Mouse (Mus musculus) adipocyte (in vitro differentiated cells): ENCODE data around the gene Csdc2.

Source experiments
- DNase-seq: peaks from one replicate; pipeline ENCODE4 v3.0.0-alpha.2; 2016; ENCODE audit warnings: low spot score

Csdc2 gene

GRCm38 (mm10) chr15:81925760-81926445, 10.7 kb upstream of the Csdc2 start, which contains the start of gene Polr3h:
Gene Polr3h, minus strand, starts transcription at chr15:81926240.
- peak; percentile 99 for DNase-seq

GRCm38 (mm10) chr15:81926446-81926822, 10.1 kb upstream of the Csdc2 start:
- DNase-seq = no peak

GRCm38 (mm10) chr15:81927741-81928140, 8.8 kb upstream of the Csdc2 start:
- peak; percentile 76 for DNase-seq

DNA sequence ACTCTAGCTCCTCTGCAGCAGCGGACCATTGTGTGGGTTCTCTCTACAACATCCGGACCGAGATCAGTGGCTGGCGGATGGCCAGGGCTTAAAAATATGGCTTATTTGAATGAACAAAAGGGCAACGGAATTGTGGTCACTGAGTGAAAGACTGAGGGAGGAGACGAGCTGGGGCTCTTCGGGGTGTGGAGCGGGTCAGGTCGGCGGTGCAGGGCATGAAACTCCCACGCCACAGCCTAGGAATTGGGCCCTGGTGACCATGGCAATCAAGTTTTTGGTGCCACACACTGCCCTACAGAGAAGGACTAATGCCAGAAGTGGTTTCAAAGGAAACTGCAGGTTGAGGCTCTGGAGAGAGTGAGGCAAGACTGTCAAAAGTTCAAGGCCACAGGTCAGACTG, 8.3 kb upstream of the Csdc2 start:
- DNase-seq = peak; percentile 55

DNA sequence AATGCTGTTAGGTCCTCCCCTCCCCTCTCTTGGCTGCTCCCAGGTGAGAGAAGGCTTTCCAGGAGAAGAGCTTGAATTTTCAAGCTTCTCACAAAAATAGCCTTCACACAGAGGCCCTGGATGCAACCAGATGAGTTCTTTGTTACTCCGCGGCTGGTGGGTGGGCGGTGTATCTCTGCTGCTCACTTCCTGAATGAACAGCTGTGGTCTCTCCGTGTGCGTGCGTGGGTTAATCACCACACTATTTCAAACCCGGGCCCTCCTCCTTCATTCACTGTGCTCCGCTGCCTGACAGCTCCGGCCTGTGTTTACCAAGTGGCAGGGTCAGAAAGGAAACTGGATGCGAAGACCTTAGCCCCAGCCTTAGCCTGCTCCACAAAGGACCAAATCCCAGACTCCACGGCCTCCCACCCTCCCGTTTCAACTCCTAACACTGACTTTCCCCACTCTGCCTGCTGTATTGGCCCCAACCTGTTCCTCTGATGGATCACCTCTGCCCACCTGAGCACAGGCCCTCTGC, 3.5 kb upstream of the Csdc2 start:
- DNase-seq = no peak

DNA sequence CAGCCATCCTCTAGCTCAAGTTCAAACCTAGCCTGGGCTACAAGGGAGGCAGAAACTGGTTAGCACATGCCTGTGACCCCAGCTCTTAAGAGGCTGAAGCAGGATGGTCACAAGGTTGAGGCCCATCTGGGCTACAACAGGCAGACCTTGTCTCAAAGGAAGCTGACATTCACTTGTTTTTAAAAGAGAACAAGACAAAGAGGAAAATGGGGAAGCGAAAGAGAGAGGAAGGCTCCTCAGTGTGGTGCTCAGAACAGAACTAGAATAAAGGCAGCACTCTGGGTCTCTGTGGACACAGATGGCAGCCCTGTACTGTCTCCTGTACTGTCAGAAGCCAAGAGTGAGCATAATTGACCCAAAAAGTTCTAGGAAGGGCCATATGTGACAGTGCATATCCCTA, 2.6 kb upstream of the Csdc2 start:
- DNase-seq = no peak

GRCm38 (mm10) chr15:81935869-81936637, 506 bp upstream of the Csdc2 start:
- no peak for DNase-seq

- DNase-seq = no peak
Observed at GRCm38 (mm10) chr15:81937098-81937972, 776 bp downstream of the Csdc2 start.

DNA sequence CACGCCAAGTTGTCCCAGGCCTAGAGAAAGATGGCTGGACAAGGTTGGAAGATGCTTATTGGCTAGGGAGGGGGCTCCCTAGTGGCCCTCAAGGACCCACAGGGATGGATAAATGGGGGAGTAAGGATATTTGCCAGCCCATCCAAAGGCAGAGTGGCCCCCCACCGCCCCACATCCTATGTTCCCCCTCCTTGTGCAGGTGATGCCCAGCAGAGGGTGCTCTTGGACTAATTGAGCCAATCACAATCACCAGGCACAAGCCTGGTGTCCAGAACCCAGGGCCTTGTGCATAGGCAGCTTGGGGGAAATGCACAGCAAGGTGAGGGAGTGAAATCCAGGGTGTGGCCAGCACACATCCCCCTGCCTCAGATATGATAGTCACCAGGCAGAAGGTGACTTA, 1.7 kb downstream of the Csdc2 start:
- no peak for DNase-seq

DNA sequence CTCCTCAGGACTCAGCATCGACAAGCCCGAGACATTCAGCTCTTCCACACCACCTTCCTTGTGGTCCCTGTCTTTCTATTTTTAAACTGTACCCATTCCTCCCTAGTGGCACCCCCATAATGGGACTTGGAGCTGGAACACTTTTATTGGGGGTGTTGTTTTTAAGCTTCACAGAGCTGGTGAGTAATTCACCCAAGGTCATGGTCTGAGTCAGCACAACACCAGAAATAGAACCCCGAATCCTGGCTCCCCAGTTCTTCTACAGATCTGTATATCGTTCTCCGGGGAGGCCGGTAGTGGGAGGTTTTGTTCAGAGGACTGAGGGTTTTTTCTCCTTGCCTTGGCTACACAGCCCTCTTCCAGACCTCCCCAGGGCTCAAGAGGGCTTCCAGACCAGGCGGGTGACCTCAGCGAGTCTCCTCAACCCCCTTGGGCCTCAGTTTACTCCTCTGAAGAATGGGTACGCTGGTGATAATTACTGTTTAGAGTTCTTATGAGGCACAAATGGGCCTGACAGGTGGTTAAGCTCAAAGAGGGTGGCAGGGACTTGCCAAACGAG, 2.7 kb downstream of the Csdc2 start:
- DNase-seq = no peak

- DNase-seq = no peak
Observed at GRCm38 (mm10) chr15:81939774-81940173, 3.2 kb downstream of the Csdc2 start.

DNA sequence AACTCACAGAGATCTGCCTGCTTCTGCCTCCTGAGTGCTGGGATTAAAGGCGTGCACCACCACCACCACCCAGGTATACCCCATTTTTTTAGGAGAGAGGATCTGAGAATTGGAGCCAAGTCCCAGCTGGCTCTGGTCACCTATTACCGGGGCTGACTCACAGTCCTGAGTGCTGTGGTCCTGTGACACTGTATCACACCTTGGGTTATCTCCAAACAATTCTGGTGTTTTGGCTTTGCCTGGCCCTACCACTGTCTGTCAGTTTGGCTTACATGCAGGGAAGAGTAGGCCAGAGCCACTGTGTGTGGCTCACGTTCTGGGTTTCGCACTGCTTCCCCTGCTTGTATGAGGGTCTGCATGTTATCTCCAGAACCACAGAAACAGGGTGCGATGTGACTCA, 3.7 kb downstream of the Csdc2 start:
- DNase-seq = no peak

DNA sequence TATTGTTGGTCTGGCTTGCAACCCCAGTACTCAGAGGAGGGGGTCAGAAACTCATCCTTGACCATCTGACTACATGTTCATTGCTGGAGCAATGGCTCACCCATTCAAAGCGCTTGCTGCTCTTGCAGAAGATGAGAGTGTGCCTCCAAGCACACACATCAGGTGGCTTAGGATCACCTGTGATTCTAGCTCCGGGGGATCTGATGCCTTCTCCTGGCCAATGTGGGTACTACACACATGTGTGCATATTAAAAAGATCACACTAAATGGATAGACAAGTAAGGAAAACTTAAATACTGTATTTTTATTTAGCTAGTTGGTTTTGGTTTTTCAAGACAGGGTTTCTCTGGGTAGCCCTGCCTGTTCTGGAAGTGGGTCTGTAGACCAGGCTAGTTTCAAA, 4.5 kb downstream of the Csdc2 start:
- no peak for DNase-seq

GRCm38 (mm10) chr15:81943176-81943749, 6.7 kb downstream of the Csdc2 start:
- no peak for DNase-seq

DNA sequence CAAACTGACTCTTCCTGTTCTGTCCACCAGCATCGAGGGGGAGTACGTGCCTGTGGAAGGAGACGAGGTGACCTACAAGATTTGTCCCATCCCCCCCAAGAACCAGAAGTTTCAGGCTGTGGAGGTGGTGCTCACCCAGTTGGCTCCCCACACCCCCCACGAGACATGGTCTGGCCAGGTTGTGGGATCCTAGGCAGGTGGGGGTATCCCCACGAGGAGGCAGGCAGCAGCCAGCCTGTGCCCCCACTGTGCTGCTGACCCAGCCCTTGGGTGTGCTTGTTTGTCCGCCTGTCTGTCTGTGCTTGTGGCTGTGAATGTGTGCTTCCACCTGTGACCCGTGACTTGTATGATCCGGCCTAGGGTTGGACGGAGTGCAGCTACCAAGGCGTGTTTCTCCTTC, 12.5 kb downstream of the Csdc2 start:
- DNase-seq = no peak

DNA sequence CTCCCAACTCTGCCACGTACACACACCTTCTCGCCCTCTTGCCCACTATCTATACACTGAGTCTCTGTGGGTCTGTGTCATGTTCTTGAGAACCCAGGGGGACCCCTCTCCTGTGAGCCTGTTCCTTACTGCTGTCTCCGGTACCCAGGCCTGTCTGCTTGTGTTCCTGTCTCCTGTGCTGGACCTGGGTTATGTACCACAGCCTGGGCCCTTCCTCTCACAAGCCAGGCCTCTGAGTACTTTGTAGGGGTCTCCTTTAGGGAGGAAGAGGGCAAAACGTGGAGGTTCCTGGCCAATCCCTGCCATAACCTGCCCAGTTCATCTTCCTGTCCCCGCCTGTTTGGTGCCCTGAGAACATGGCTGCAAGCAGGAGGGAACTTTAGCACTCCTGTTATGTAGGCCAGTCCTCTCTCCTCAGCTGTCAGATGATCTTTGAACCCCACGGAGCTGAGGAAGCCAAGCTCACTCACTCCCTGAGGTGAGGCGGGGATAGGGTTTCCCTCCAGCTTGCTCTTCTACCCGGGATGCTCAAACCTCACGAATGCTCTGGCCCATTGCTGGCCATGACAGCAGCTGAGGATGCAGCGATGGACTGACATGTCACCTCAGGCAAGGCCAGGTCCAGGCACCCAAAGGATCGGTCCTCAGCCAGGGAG, 13.0 kb downstream of the Csdc2 start:
- no peak for DNase-seq

- DNase-seq = no peak
Observed at GRCm38 (mm10) chr15:81950716-81951115, 14.2 kb downstream of the Csdc2 start.

- DNase-seq = no peak
Observed at GRCm38 (mm10) chr15:81951159-81951558, 14.6 kb downstream of the Csdc2 start.

GRCm38 (mm10) chr15:81952310-81952709, 15.8 kb downstream of the Csdc2 start:
- no peak for DNase-seq

- no peak for DNase-seq
Observed at GRCm38 (mm10) chr15:81954151-81954583, 17.6 kb downstream of the Csdc2 start.

GRCm38 (mm10) chr15:81954716-81955115, 18.2 kb downstream of the Csdc2 start:
- no peak for DNase-seq
